Mouse (Mus musculus) bone marrow, adult 2 months (tissue): ENCODE measurements around the gene Nckap1. TPM values are rescaled to one million over a fixed set of nuclear protein-coding genes. Genes with fewer than 3 reads are reported as not detected.

Source experiments
- H3K27ac ChIP-seq: fragments of 200-500 bp; 2 replicates; pipeline ENCODE4 v1.5.1; 2012; ENCODE audit warnings: low read depth, mild to moderate bottlenecking, control low read depth, inconsistent platforms, low read length; ENCODE audit not compliant: control insufficient read depth, poor library complexity, insufficient read depth
- H3K4me1 ChIP-seq: fragments of 200-500 bp; 2 replicates; pipeline ENCODE4 v1.6.1; 2011; ENCODE audit warnings: low read length; ENCODE audit not compliant: control insufficient read depth, insufficient read depth
- H3K4me3 ChIP-seq: fragments of 200-500 bp; replicated peaks from 2 replicates; pipeline ENCODE3; 2011; ENCODE audit warnings: mild to moderate bottlenecking, low read depth, low read length, control low read depth; ENCODE audit not compliant: control insufficient read depth
- CTCF ChIP-seq: fragments of 200-500 bp; IDR thresholded peaks from 2 replicates; pipeline ENCODE4 v1.5.1; 2011; ENCODE audit warnings: low read length, control low read depth; ENCODE audit not compliant: control insufficient read depth, insufficient read depth
- POLR2A ChIP-seq: fragments of 200-500 bp; IDR thresholded peaks from 2 replicates; pipeline ENCODE4 v1.6.1; 2011; ENCODE audit warnings: low read depth, mild to moderate bottlenecking, control low read depth, low read length, borderline replicate concordance; ENCODE audit not compliant: control insufficient read depth
- WGBS: fragments of 180-500 bp; shearing (Covaris S2); methylation state at CpG from one replicate; pipeline ENCODE4 v1.1.7; 2018; 5-methylcytosine and 5-hydroxymethylcytosine counted together
- polyA plus RNA-seq: library from polyadenylated mRNA; stranded (reverse); fragments of >200 nt; gene quantifications from 2 replicates; pipeline ENCODE4 v1.2.4, GENCODE M21; 2011; ENCODE audit warnings: low replicate concordance; ENCODE audit not compliant: missing spikeins, insufficient read depth, insufficient read length

Gene Nckap1
- polyA plus RNA-seq, 1 experiment: 13.3 TPM

- no peak overlapping the region for H3K4me3 ChIP-seq
- no peak overlapping the region for H3K27ac ChIP-seq
- TF ChIP-seq CTCF (no peak), POLR2A (no peak)
- no peaks in the 10 kb centered on the region for H3K4me1 ChIP-seq
- WGBS: 70% methylated on average over 5 of the region's 5 CpGs
Measured at GRCm38 (mm10) chr2:80474247-80474796, 106.9 kb downstream of the Nckap1 start.

GRCm38 (mm10) chr2:80465991-80466821 lies 115.0 kb downstream of the Nckap1 start:
- H3K4me1 ChIP-seq: no peaks in the 10 kb centered on the region
- no peak overlapping the region for H3K4me3 ChIP-seq
- no peak for TF ChIP-seq POLR2A
- TF ChIP-seq CTCF: no peak
- no peak overlapping the region for H3K27ac ChIP-seq
- 37% methylated on average over 16 of the region's 16 CpGs for WGBS

- Histone ChIP-seq H3K4me3 (no peak overlapping the region), H3K4me1 (no peaks in the 10 kb centered on the region), H3K27ac (no peak overlapping the region)
- 66% methylated on average over 8 of the region's 8 CpGs for WGBS
- TF ChIP-seq POLR2A (no peak), CTCF (no peak)
Measured at GRCm38 (mm10) chr2:80461827-80462226, 119.4 kb downstream of the Nckap1 start.

Other genes starting within 250 kb of the Nckap1 start
- gene Frzb, start 133.8 kb downstream of the Nckap1 start, polyA plus RNA-seq: 0.62 TPM in 1 of 2 replicates, not detected in the other
- 3.2 and 3.7 TPM in 2 replicates for gene Dusp19, start 35.7 kb upstream of the Nckap1 start, polyA plus RNA-seq
- gene Nup35, start 35.9 kb upstream of the Nckap1 start, polyA plus RNA-seq: 8.6 and 16.8 TPM in 2 replicates